Mouse (Mus musculus): ENCODE data around the gene Txndc9. TPM values are rescaled to one million over a fixed set of nuclear protein-coding genes. Genes with fewer than 3 reads are reported as not detected.

The Txndc9 gene
- polyA plus RNA-seq, 1 experiment = 3.2 TPM

GRCm38 (mm10) chr1:38006741-38007140 is 9.0 kb upstream of the Txndc9 start:
- Histone ChIP-seq H3K4me3 (replicated peaks) (no peak overlapping the region), H3K4me1 (peaks cover 86% of the 10 kb centered on the region), H3K27me3 (replicated peaks) (no peaks in the 10 kb centered on the region), H3K36me3 (replicated peaks; ENCODE audit: low read length) (peaks cover 38% of the 10 kb centered on the region), H3K9me3 (no peaks in the 10 kb centered on the region)
- TF ChIP-seq FLI1 (IDR thresholded peaks at IDR 0.05; ENCODE audit: low read length) (no peak), GATA1 (IDR thresholded peaks at IDR 0.05; ENCODE audit: borderline replicate concordance, low read length) (no peak)

- Histone ChIP-seq H3K9me3 (no peaks in the 10 kb centered on the region), H3K4me1 (peaks cover 72% of the 10 kb centered on the region), H3K36me3 (replicated peaks; ENCODE audit: low read length) (peaks cover 29% of the 10 kb centered on the region), H3K27me3 (replicated peaks) (no peaks in the 10 kb centered on the region), H3K4me3 (replicated peaks) (no peak overlapping the region)
- TF ChIP-seq FLI1 (IDR thresholded peaks at IDR 0.05; ENCODE audit: low read length) = no peak
- no peak for TF ChIP-seq GATA1 (IDR thresholded peaks at IDR 0.05; ENCODE audit: borderline replicate concordance, low read length)
Observed at GRCm38 (mm10) chr1:38003046-38003445, 5.4 kb upstream of the Txndc9 start.

- Histone ChIP-seq H3K4me3 (replicated peaks) (peak overlapping the region; percentile 69), H3K36me3 (replicated peaks; ENCODE audit: low read length) (peaks cover 29% of the 10 kb centered on the region), H3K4me1 (peaks cover 62% of the 10 kb centered on the region)
Observed at GRCm38 (mm10) chr1:38001956-38002355, 4.3 kb upstream of the Txndc9 start.

GRCm38 (mm10) chr1:38000844-38001243 is 3.2 kb upstream of the Txndc9 start:
- no peaks in the 10 kb centered on the region for H3K9me3 ChIP-seq
- no peak for TF ChIP-seq GATA1 (IDR thresholded peaks at IDR 0.05; ENCODE audit: borderline replicate concordance, low read length)
- TF ChIP-seq FLI1 (IDR thresholded peaks at IDR 0.05; ENCODE audit: low read length) = no peak
- no peaks in the 10 kb centered on the region for H3K27me3 ChIP-seq (replicated peaks)
- peak overlapping the region; percentile 31 for H3K4me3 ChIP-seq (replicated peaks)
- H3K4me1 ChIP-seq = peaks cover 57% of the 10 kb centered on the region
- peaks cover 27% of the 10 kb centered on the region for H3K36me3 ChIP-seq (replicated peaks; ENCODE audit: low read length)

More at GRCm38 (mm10) chr1:38001956-38002355, 4.3 kb upstream of the Txndc9 start:
- Histone ChIP-seq H3K9me3 (no peaks in the 10 kb centered on the region), H3K27me3 (replicated peaks) (no peaks in the 10 kb centered on the region)
- TF ChIP-seq GATA1 (IDR thresholded peaks at IDR 0.05; ENCODE audit: borderline replicate concordance, low read length) (no peak), FLI1 (IDR thresholded peaks at IDR 0.05; ENCODE audit: low read length) (no peak)

DNA sequence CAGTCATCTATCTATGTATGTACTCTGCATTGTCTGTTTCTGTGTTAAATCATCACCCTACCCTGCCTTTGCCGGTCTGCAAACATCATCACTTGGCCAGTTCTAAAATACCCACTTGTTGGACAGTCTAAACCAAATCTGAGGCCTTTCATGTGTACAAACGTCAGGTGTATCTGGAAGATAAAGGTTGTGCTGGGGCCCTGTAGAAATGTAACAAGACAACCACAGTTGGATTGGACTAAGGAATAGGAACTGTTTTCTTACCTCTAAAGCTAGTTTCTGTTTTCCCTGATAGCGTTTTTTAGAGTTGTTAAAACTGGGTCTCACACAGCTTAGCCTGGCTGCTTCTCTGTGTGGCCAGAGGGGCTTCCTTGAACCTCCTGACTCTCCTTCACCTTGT is 1.9 kb upstream of the Txndc9 start:
- no peak for TF ChIP-seq FLI1 (IDR thresholded peaks at IDR 0.05; ENCODE audit: low read length)
- H3K9me3 ChIP-seq = no peaks in the 10 kb centered on the region
- H3K27me3 ChIP-seq (replicated peaks) = no peaks in the 10 kb centered on the region
- peaks cover 55% of the 10 kb centered on the region for H3K4me1 ChIP-seq
- H3K4me3 ChIP-seq (replicated peaks) = peak overlapping the region; percentile 98
- peaks cover 33% of the 10 kb centered on the region for H3K36me3 ChIP-seq (replicated peaks; ENCODE audit: low read length)

- Histone ChIP-seq H3K9me3 (no peaks in the 10 kb centered on the region), H3K36me3 (replicated peaks; ENCODE audit: low read length) (peaks cover 39% of the 10 kb centered on the region), H3K4me1 (peaks cover 47% of the 10 kb centered on the region), H3K27me3 (replicated peaks) (no peaks in the 10 kb centered on the region), H3K4me3 (replicated peaks) (peak overlapping the region; percentile 98)
- TF ChIP-seq GATA1 (IDR thresholded peaks at IDR 0.05; ENCODE audit: borderline replicate concordance, low read length) (no peak), FLI1 (IDR thresholded peaks at IDR 0.05; ENCODE audit: low read length) (no peak)
Observed at GRCm38 (mm10) chr1:37998371-37999199, 892 bp upstream of the Txndc9 start.

GRCm38 (mm10) chr1:37996877-37997484 is 712 bp downstream of the Txndc9 start:
- Histone ChIP-seq H3K27me3 (replicated peaks) (no peaks in the 10 kb centered on the region), H3K9me3 (no peaks in the 10 kb centered on the region), H3K4me3 (replicated peaks) (peak overlapping the region; percentile 98), H3K4me1 (peaks cover 41% of the 10 kb centered on the region), H3K36me3 (replicated peaks; ENCODE audit: low read length) (peaks cover 47% of the 10 kb centered on the region)
- TF ChIP-seq GATA1 (IDR thresholded peaks at IDR 0.05; ENCODE audit: borderline replicate concordance, low read length) (no peak), FLI1 (IDR thresholded peaks at IDR 0.05; ENCODE audit: low read length) (no peak)

DNA sequence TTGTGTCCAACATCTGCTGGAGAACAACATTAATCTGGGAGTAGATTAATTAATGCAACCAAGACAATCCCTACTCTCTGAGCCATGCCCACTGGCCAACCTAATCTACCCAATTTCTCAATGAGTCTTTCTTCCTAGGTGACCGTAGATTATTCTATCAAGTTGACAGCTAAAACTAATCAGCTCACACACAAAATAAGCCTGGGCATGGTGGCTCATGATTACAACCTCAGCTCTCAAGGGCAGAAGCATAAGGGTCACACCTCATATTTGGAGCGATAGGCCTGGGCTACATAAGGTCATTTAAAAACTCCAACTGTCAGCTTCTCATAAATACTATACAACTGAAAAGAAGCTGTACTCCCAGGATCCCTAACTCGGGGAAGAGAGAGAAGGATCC is 1.5 kb downstream of the Txndc9 start:
- Histone ChIP-seq H3K36me3 (replicated peaks; ENCODE audit: low read length) (peaks cover 49% of the 10 kb centered on the region), H3K9me3 (no peaks in the 10 kb centered on the region), H3K4me1 (peaks cover 33% of the 10 kb centered on the region), H3K27me3 (replicated peaks) (no peaks in the 10 kb centered on the region), H3K4me3 (replicated peaks) (peak overlapping the region; percentile 98)
- TF ChIP-seq GATA1 (IDR thresholded peaks at IDR 0.05; ENCODE audit: borderline replicate concordance, low read length) = no peak
- TF ChIP-seq FLI1 (IDR thresholded peaks at IDR 0.05; ENCODE audit: low read length) = no peak

GRCm38 (mm10) chr1:37987856-37988255 is 9.8 kb downstream of the Txndc9 start:
- Histone ChIP-seq H3K27me3 (replicated peaks) (no peaks in the 10 kb centered on the region), H3K36me3 (replicated peaks; ENCODE audit: low read length) (peaks cover 87% of the 10 kb centered on the region), H3K4me1 (peaks cover 17% of the 10 kb centered on the region), H3K9me3 (no peaks in the 10 kb centered on the region), H3K4me3 (replicated peaks) (no peak overlapping the region)
- TF ChIP-seq FLI1 (IDR thresholded peaks at IDR 0.05; ENCODE audit: low read length) = no peak
- TF ChIP-seq GATA1 (IDR thresholded peaks at IDR 0.05; ENCODE audit: borderline replicate concordance, low read length) = no peak

DNA sequence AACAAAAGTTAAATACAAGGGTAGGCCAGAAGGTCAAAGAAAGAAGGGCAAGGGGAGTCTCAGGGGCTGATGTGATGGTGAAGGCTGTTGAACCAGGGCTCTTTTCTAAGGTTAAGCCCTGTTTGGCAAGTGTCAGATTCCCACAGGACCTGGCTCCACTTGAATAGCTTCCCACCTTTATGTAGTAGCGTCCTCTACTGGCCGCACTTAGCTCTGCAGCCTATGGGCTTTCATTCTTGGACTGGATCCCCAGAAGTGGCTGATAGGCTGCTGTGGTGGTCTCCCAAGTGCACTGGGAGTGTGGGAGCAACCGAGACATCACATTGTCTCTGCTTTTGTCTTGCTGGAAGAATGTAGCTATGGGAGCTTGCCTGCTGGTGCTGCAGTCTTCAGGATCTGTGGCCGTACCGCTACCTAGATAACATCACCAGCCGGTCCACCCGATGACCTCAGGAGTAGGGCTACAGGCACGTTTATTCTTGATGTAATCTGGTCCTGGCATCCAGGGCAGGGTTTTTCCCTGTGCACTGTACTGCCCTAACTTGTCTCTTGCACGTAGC is 11.8 kb downstream of the Txndc9 start:
- TF ChIP-seq FLI1 (IDR thresholded peaks at IDR 0.05; ENCODE audit: low read length) (no peak), GATA1 (IDR thresholded peaks at IDR 0.05; ENCODE audit: borderline replicate concordance, low read length) (no peak)
- peaks cover 14% of the 10 kb centered on the region for H3K4me1 ChIP-seq
- H3K4me3 ChIP-seq (replicated peaks) = no peak overlapping the region
- no peaks in the 10 kb centered on the region for H3K27me3 ChIP-seq (replicated peaks)
- H3K36me3 ChIP-seq (replicated peaks; ENCODE audit: low read length) = peaks cover 66% of the 10 kb centered on the region
- no peaks in the 10 kb centered on the region for H3K9me3 ChIP-seq

Data from megakaryocyte, embryonic 14.5 days (primary cell).